Mouse (Mus musculus) intestine, embryonic 14.5 days (tissue): ENCODE data around the gene Macrod2. TPM values are rescaled to one million over a fixed set of nuclear protein-coding genes. Genes with fewer than 3 reads are reported as not detected.

ENCODE experiments used
- ATAC-seq: fragments of 200-750 bp; cut with Nextera tagmentation; replicated peaks from 2 replicates; pipeline ENCODE4 v1.8.0; 2017; ENCODE audit warnings: low read depth, moderate number of reproducible peaks, moderate TSS enrichment, moderate library complexity; ENCODE audit not compliant: low FRiP score, low TSS enrichment
- DNase-seq: peaks from one replicate; pipeline ENCODE4 v3.0.0-alpha.2; 2018; ENCODE audit warnings: low spot score
- H3K27ac ChIP-seq: fragments of 300-500 bp; sonication (generic); 2 replicates; pipeline ENCODE4 v1.5.1; 2014; ENCODE audit warnings: low read depth, mild to moderate bottlenecking, control low read depth
- H3K27me3 ChIP-seq: fragments of 300-500 bp; sonication (generic); replicated peaks from 2 replicates; pipeline ENCODE4 v1.6.1; 2014; ENCODE audit warnings: low read length, control low read depth; ENCODE audit not compliant: control insufficient read depth, insufficient read depth
- H3K36me3 ChIP-seq: fragments of 300-500 bp; sonication (generic); 2 replicates; pipeline ENCODE4 v1.6.1; 2014; ENCODE audit warnings: low read length, control low read depth; ENCODE audit not compliant: control insufficient read depth, insufficient read depth
- H3K4me1 ChIP-seq: fragments of 300-500 bp; sonication (generic); replicated peaks from 2 replicates; pipeline ENCODE4 v1.6.1; 2014; ENCODE audit warnings: low read length, control low read depth, mixed read lengths; ENCODE audit not compliant: control insufficient read depth, insufficient read depth
- H3K4me2 ChIP-seq: fragments of 300-500 bp; sonication (generic); 2 replicates; pipeline ENCODE4 v1.6.1; 2014; ENCODE audit warnings: low read length
- H3K4me3 ChIP-seq: fragments of 300-500 bp; sonication (generic); 2 replicates; pipeline ENCODE4 v1.5.1; 2014; ENCODE audit warnings: low read depth, low read length, control low read depth, mixed read lengths
- H3K9ac ChIP-seq: fragments of 300-500 bp; sonication (generic); 2 replicates; pipeline ENCODE4 v1.6.1; 2014; ENCODE audit warnings: mild to moderate bottlenecking, low read length
- H3K9me3 ChIP-seq: fragments of 300-500 bp; sonication (generic); 2 replicates; pipeline ENCODE4 v1.6.1; 2016; ENCODE audit warnings: low read length, control low read depth; ENCODE audit not compliant: control insufficient read depth
- WGBS: fragments of 180-500 bp; shearing (Covaris S2); extraction: QIAGEN DNeasy Blood & Tissue Kit; methylation state at CpG from one replicate; pipeline ENCODE4 v1.1.7; 2014; 5-methylcytosine and 5-hydroxymethylcytosine counted together
- polyA plus RNA-seq: library from polyadenylated mRNA; unstranded; fragments of >200 nt; fragmentation: Nextera tagmentation; extraction: Ambion mirVana; gene quantifications from 2 replicates; pipeline ENCODE4 v1.2.1, GENCODE M21; 2014

Gene Macrod2
- polyA plus RNA-seq, 1 experiment from 2014 or later: 30.6 TPM

- Histone ChIP-seq H3K27ac (no peak overlapping the region), H3K27me3 (no peaks in the 10 kb centered on the region), H3K36me3 (no peaks in the 10 kb centered on the region), H3K4me1 (no peaks in the 10 kb centered on the region), H3K4me3 (no peak overlapping the region), H3K9me3 (no peaks in the 10 kb centered on the region), H3K4me2 (no peak overlapping the region), H3K9ac (no peak overlapping the region)
- 80% methylated on average over 4 of the region's 4 CpGs for WGBS
- DNase-seq: no peak
- ATAC-seq: no peak
These were observed 1317.2 kb downstream of the Macrod2 start for GRCm38 (mm10) chr2:141712265-141712664.

GRCm38 (mm10) chr2:141715061-141715460, 1320.0 kb downstream of the Macrod2 start:
- ATAC-seq (no peak), DNase-seq (no peak)
- Histone ChIP-seq H3K9me3 (no peaks in the 10 kb centered on the region), H3K4me2 (no peak overlapping the region), H3K4me1 (no peaks in the 10 kb centered on the region), H3K27ac (no peak overlapping the region), H3K9ac (no peak overlapping the region), H3K36me3 (no peaks in the 10 kb centered on the region), H3K27me3 (no peaks in the 10 kb centered on the region), H3K4me3 (no peak overlapping the region)
- WGBS: 85% methylated on average over 3 of the region's 3 CpGs

- Histone ChIP-seq H3K4me2 (no peak overlapping the region), H3K36me3 (no peaks in the 10 kb centered on the region), H3K4me3 (no peak overlapping the region), H3K27ac (no peak overlapping the region), H3K9ac (no peak overlapping the region), H3K27me3 (no peaks in the 10 kb centered on the region), H3K9me3 (no peaks in the 10 kb centered on the region), H3K4me1 (no peaks in the 10 kb centered on the region)
- no peak for ATAC-seq
- DNase-seq: no peak
- 85% methylated on average over 3 of the region's 3 CpGs for WGBS
These were observed 1327.4 kb downstream of the Macrod2 start for GRCm38 (mm10) chr2:141722531-141722930.

- no peaks in the 10 kb centered on the region for H3K4me1 ChIP-seq
- 61% methylated on average over 4 of the region's 4 CpGs for WGBS
- no peaks in the 10 kb centered on the region for H3K36me3 ChIP-seq
- no peak overlapping the region for H3K4me2 ChIP-seq
- no peak overlapping the region for H3K9ac ChIP-seq
- H3K4me3 ChIP-seq: no peak overlapping the region
- no peaks in the 10 kb centered on the region for H3K27me3 ChIP-seq
- no peak overlapping the region for H3K27ac ChIP-seq
- H3K9me3 ChIP-seq: no peaks in the 10 kb centered on the region
- no peak for DNase-seq
- ATAC-seq: no peak
These were observed 1333.9 kb downstream of the Macrod2 start for GRCm38 (mm10) chr2:141728998-141729397.

- WGBS: 87% methylated on average over 5 of the region's 5 CpGs
These were observed 1341.8 kb downstream of the Macrod2 start for GRCm38 (mm10) chr2:141736685-141737456.

GRCm38 (mm10) chr2:141738702-141739101, 1343.6 kb downstream of the Macrod2 start:
- 67% methylated on average over 1 of the region's 1 CpGs for WGBS
- Histone ChIP-seq H3K9ac (no peak overlapping the region), H3K4me2 (no peak overlapping the region)

More at GRCm38 (mm10) chr2:141736685-141737456, 1341.8 kb downstream of the Macrod2 start:
- H3K4me2 ChIP-seq: no peak overlapping the region
- H3K36me3 ChIP-seq: no peaks in the 10 kb centered on the region
- no peaks in the 10 kb centered on the region for H3K27me3 ChIP-seq
- H3K27ac ChIP-seq: no peak overlapping the region
- no peak overlapping the region for H3K9ac ChIP-seq
- H3K4me1 ChIP-seq: no peaks in the 10 kb centered on the region
- DNase-seq (no peak), ATAC-seq (no peak)
- no peak overlapping the region for H3K4me3 ChIP-seq
- H3K9me3 ChIP-seq: no peaks in the 10 kb centered on the region

GRCm38 (mm10) chr2:141740318-141740717, 1345.2 kb downstream of the Macrod2 start:
- WGBS: 77% methylated on average over 5 of the region's 5 CpGs
- no peak overlapping the region for H3K4me3 ChIP-seq

More at GRCm38 (mm10) chr2:141738702-141739101, 1343.6 kb downstream of the Macrod2 start:
- DNase-seq (no peak), ATAC-seq (no peak)
- Histone ChIP-seq H3K36me3 (no peaks in the 10 kb centered on the region), H3K9me3 (no peaks in the 10 kb centered on the region), H3K27me3 (no peaks in the 10 kb centered on the region), H3K4me1 (no peaks in the 10 kb centered on the region), H3K4me3 (no peak overlapping the region), H3K27ac (no peak overlapping the region)

GRCm38 (mm10) chr2:141800236-141800635, 1405.1 kb downstream of the Macrod2 start:
- H3K4me2 ChIP-seq: no peak overlapping the region
- no peaks in the 10 kb centered on the region for H3K27me3 ChIP-seq
- DNase-seq: no peak
- H3K9me3 ChIP-seq: no peaks in the 10 kb centered on the region
- H3K27ac ChIP-seq: no peak overlapping the region
- no peak overlapping the region for H3K4me3 ChIP-seq
- ATAC-seq: no peak
- H3K4me1 ChIP-seq: no peaks in the 10 kb centered on the region
- no peaks in the 10 kb centered on the region for H3K36me3 ChIP-seq
- WGBS: 61% methylated on average over 4 of the region's 4 CpGs
- no peak overlapping the region for H3K9ac ChIP-seq

More at GRCm38 (mm10) chr2:141740318-141740717, 1345.2 kb downstream of the Macrod2 start:
- no peaks in the 10 kb centered on the region for H3K36me3 ChIP-seq
- no peak overlapping the region for H3K9ac ChIP-seq
- H3K4me1 ChIP-seq: no peaks in the 10 kb centered on the region
- ATAC-seq (no peak), DNase-seq (no peak)
- H3K27me3 ChIP-seq: no peaks in the 10 kb centered on the region
- no peak overlapping the region for H3K27ac ChIP-seq
- no peaks in the 10 kb centered on the region for H3K9me3 ChIP-seq
- no peak overlapping the region for H3K4me2 ChIP-seq

- H3K4me1 ChIP-seq: no peaks in the 10 kb centered on the region
- WGBS: 67% methylated on average over 2 of the region's 2 CpGs
- H3K27me3 ChIP-seq: no peaks in the 10 kb centered on the region
- no peak overlapping the region for H3K4me3 ChIP-seq
- no peak overlapping the region for H3K4me2 ChIP-seq
- H3K9me3 ChIP-seq: no peaks in the 10 kb centered on the region
- ATAC-seq (no peak), DNase-seq (no peak)
- H3K36me3 ChIP-seq: no peaks in the 10 kb centered on the region
- H3K9ac ChIP-seq: no peak overlapping the region
- H3K27ac ChIP-seq: no peak overlapping the region
These were observed 1405.8 kb downstream of the Macrod2 start for GRCm38 (mm10) chr2:141800909-141801308.
